Mouse (Mus musculus) E14TG2a.4 (cell line): ENCODE measurements at regions not wholly inside any gene's neighbourhood (a gene's known extent, or its start where the extent isn't known, plus 50 kb on each side); places are given as distances from the start of the nearest gene placed in this dataset.
A peak's percentile ranks its signal among the peaks of the same experiment; 100 is the strongest.

Source experiments
- CTCF ChIP-seq: conservative IDR thresholded peaks from 2 replicates; pipeline ENCODE4 v1.5.1; 2014; ENCODE audit warnings: low read length
- NANOG ChIP-seq: IDR thresholded peaks from 2 replicates; pipeline ENCODE4 v1.6.1; 2014; ENCODE audit warnings: borderline replicate concordance, low read length, mixed read lengths
- POU5F1 ChIP-seq: IDR thresholded peaks from 2 replicates; pipeline ENCODE4 v1.6.1; 2014; ENCODE audit warnings: low read length, borderline replicate concordance

- TF ChIP-seq CTCF (peak; percentile 60), POU5F1 (no peak), NANOG (no peak)
Measured at GRCm38 (mm10) chr17:72781786-72782185, 54.5 kb upstream of the Ypel5 start.
